Mouse (Mus musculus): ENCODE data around the gene Gdpd5. TPM values are rescaled to one million over a fixed set of nuclear protein-coding genes. Genes with fewer than 3 reads are reported as not detected.

Gdpd5 gene
- polyA plus RNA-seq, 1 experiment from 2014 or later: 46.2 TPM

DNA sequence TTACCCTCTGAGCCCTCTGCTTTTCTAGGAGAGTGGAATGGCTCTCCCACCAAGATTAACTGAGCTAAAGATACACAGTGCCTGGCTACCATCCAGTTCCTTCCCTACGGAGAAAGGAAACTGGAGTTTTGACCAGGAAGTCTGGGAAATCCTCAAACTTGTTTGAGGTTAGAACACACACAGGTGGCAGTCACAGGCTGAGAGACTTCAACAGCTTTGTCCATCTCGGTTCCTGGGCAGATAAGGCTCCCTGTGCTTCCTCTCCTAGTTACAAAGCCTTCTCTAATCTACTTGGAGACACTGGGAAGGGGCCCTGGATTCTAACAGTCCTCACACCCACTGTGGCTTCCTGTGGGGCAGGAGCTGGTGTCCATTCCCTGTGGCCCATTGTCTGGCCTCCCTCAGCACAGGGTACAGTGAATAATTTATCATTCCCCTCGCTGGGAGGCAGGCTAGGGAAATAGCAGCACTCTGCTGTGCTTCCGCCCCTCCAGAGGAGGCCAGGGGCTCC is 2.9 kb downstream of the Gdpd5 start:
- no peaks in the 10 kb centered on the region for H3K27me3 ChIP-seq (ENCODE audit: control insufficient read depth, insufficient read depth, low read length)
- H3K9ac ChIP-seq: peak overlapping the region; percentile 86
- H3K4me3 ChIP-seq (replicated peaks; ENCODE audit: low read length): peak overlapping the region; percentile 76
- peaks cover 47% of the 10 kb centered on the region for H3K4me1 ChIP-seq (replicated peaks; ENCODE audit: control insufficient read depth, insufficient read depth, low read length)
- H3K27ac ChIP-seq: peak overlapping the region; percentile 61
- H3K36me3 ChIP-seq (replicated peaks; ENCODE audit: control insufficient read depth, insufficient read depth): peaks cover 18% of the 10 kb centered on the region
- H3K4me2 ChIP-seq (replicated peaks): peak overlapping the region; percentile 94
- DNase-seq (ENCODE audit: low spot score) (no peak), ATAC-seq (ENCODE audit: low FRiP score) (no peak)
- H3K9me3 ChIP-seq (ENCODE audit: control insufficient read depth, low read length): no peaks in the 10 kb centered on the region
- 19% methylated on average over 4 of the region's 4 CpGs for WGBS

DNA sequence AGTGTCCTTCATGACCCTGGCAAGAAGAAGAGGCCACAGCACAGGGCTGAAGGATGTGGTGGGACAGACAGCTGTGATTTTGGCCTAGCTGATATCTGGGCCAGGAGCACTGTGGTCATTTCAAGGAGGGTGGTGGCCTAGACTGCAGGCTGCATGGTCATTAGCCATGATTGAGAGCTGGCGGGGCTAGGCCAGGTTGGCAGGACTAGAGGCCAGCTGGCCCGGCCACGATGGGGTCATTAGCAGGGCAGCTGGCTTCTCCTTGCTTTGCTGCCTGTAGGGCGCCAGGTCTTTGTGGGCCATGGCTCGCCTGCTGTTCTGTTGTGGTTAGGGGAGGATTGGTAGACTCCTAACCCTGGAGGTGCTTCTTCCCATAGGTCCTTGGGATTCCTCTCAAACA is 4.8 kb downstream of the Gdpd5 start:
- peaks cover 36% of the 10 kb centered on the region for H3K4me1 ChIP-seq (replicated peaks; ENCODE audit: control insufficient read depth, insufficient read depth, low read length)
- peak overlapping the region; percentile 94; the same call in 1 of the 2 replicates for H3K4me2 ChIP-seq (replicated peaks)
- H3K27me3 ChIP-seq (ENCODE audit: control insufficient read depth, insufficient read depth, low read length): no peaks in the 10 kb centered on the region
- no peak for ATAC-seq (ENCODE audit: low FRiP score)
- no peak overlapping the region for H3K4me3 ChIP-seq (replicated peaks; ENCODE audit: low read length)
- 44% methylated on average over 5 of the region's 5 CpGs for WGBS
- H3K9me3 ChIP-seq (ENCODE audit: control insufficient read depth, low read length): no peaks in the 10 kb centered on the region
- H3K27ac ChIP-seq: no peak overlapping the region
- no peak for DNase-seq (ENCODE audit: low spot score)
- H3K9ac ChIP-seq: 0 out of 2 replicates have a peak overlapping the region, but pooled peaks have one; percentile 86
- peaks cover 26% of the 10 kb centered on the region for H3K36me3 ChIP-seq (replicated peaks; ENCODE audit: control insufficient read depth, insufficient read depth)

DNA sequence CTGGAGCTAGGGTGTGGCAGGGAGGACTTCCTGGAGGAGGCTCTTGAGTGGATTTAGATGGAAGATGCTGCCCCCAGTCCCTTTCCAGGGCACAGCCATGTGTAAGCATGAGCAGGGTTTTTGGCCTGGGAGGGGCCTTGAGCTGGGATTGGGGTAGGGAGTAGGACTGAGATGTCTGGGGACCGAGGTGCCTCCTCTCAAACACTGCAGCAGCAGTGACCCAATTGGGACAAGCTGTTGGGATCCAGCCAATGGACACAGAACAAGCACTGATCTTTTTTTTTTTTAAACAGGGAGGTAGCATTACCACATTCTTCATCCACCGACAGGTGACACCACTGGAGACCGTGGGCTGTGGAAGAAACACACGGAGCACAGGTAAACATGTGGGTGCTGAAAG is 5.6 kb downstream of the Gdpd5 start:
- Histone ChIP-seq H3K4me3 (replicated peaks; ENCODE audit: low read length) (no peak overlapping the region), H3K9me3 (ENCODE audit: control insufficient read depth, low read length) (no peaks in the 10 kb centered on the region), H3K27me3 (ENCODE audit: control insufficient read depth, insufficient read depth, low read length) (no peaks in the 10 kb centered on the region), H3K9ac (no peak overlapping the region), H3K4me2 (replicated peaks) (no peak overlapping the region), H3K27ac (no peak overlapping the region), H3K4me1 (replicated peaks; ENCODE audit: control insufficient read depth, insufficient read depth, low read length) (peaks cover 36% of the 10 kb centered on the region), H3K36me3 (replicated peaks; ENCODE audit: control insufficient read depth, insufficient read depth) (peaks cover 34% of the 10 kb centered on the region)
- WGBS: 88% methylated on average over 4 of the region's 4 CpGs
- ATAC-seq (ENCODE audit: low FRiP score) (no peak), DNase-seq (ENCODE audit: low spot score) (no peak)

DNA sequence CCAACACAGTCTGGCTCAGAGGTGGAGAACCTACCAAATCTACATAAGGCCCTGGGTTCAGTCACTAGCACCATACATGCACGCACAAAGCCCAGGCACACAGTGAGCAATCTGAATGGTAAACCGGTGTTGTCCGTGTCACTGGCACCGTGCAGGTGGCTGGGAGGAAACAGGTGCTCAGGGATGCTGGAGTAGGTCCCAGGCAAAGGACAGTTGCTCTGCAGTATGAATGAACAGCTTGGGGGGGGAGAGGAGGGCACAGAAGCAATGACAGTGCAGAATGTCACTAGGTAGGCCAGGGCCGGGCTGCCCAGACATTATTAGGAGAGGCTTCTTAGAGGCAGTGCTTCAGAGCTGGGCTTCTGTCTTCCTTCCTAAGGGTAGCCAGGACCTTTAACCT is 6.1 kb downstream of the Gdpd5 start:
- no peak overlapping the region for H3K4me2 ChIP-seq (replicated peaks)
- no peak overlapping the region for H3K9ac ChIP-seq
- H3K27ac ChIP-seq: no peak overlapping the region
- H3K27me3 ChIP-seq (ENCODE audit: control insufficient read depth, insufficient read depth, low read length): no peaks in the 10 kb centered on the region
- ATAC-seq (ENCODE audit: low FRiP score): no peak
- H3K4me3 ChIP-seq (replicated peaks; ENCODE audit: low read length): no peak overlapping the region
- DNase-seq (ENCODE audit: low spot score): no peak
- peaks cover 36% of the 10 kb centered on the region for H3K4me1 ChIP-seq (replicated peaks; ENCODE audit: control insufficient read depth, insufficient read depth, low read length)
- WGBS: 81% methylated on average over 5 of the region's 5 CpGs
- H3K36me3 ChIP-seq (replicated peaks; ENCODE audit: control insufficient read depth, insufficient read depth): peaks cover 39% of the 10 kb centered on the region
- no peaks in the 10 kb centered on the region for H3K9me3 ChIP-seq (ENCODE audit: control insufficient read depth, low read length)

DNA sequence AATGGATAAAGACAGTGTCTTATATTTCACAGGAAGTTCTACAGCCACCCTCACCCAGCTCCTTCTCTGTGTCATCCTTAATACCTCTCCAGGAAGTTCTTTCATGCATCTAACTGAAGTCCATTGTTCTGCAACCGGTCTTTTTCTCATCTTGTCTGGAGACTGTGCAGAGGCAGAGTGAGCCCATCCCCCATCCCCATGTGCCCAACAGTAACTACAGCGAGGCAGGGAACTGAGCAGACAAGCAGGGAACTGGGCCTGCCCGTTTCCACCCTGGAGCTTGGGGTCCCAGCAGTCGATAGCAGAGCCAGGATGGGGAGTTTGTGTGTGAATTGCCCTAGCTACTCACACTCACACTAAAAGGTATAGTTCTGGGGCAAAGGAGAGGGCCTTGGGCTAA is 9.3 kb downstream of the Gdpd5 start:
- Histone ChIP-seq H3K9ac (no peak overlapping the region), H3K9me3 (ENCODE audit: control insufficient read depth, low read length) (no peaks in the 10 kb centered on the region), H3K4me1 (replicated peaks; ENCODE audit: control insufficient read depth, insufficient read depth, low read length) (peaks cover 8% of the 10 kb centered on the region; the same call in 1 of the 2 replicates), H3K27me3 (ENCODE audit: control insufficient read depth, insufficient read depth, low read length) (no peaks in the 10 kb centered on the region), H3K4me2 (replicated peaks) (no peak overlapping the region), H3K27ac (no peak overlapping the region), H3K4me3 (replicated peaks; ENCODE audit: low read length) (no peak overlapping the region), H3K36me3 (replicated peaks; ENCODE audit: control insufficient read depth, insufficient read depth) (peaks cover 53% of the 10 kb centered on the region)
- ATAC-seq (ENCODE audit: low FRiP score): no peak
- no peak for DNase-seq (ENCODE audit: low spot score)
- WGBS: 25% methylated on average over 4 of the region's 4 CpGs

GRCm38 (mm10) chr7:99392696-99393095 is 11.5 kb downstream of the Gdpd5 start:
- H3K4me1 ChIP-seq (replicated peaks; ENCODE audit: control insufficient read depth, insufficient read depth, low read length): no peaks in the 10 kb centered on the region
- 68% methylated on average over 2 of the region's 2 CpGs for WGBS
- no peak for DNase-seq (ENCODE audit: low spot score)
- peaks cover 46% of the 10 kb centered on the region for H3K36me3 ChIP-seq (replicated peaks; ENCODE audit: control insufficient read depth, insufficient read depth)
- H3K4me3 ChIP-seq (replicated peaks; ENCODE audit: low read length): no peak overlapping the region
- H3K9ac ChIP-seq: no peak overlapping the region
- no peaks in the 10 kb centered on the region for H3K9me3 ChIP-seq (ENCODE audit: control insufficient read depth, low read length)
- no peaks in the 10 kb centered on the region for H3K27me3 ChIP-seq (ENCODE audit: control insufficient read depth, insufficient read depth, low read length)
- H3K27ac ChIP-seq: no peak overlapping the region
- H3K4me2 ChIP-seq (replicated peaks): no peak overlapping the region
- ATAC-seq (ENCODE audit: low FRiP score): no peak

- no peak overlapping the region for H3K4me2 ChIP-seq (replicated peaks)
- 85% methylated on average over 13 of the region's 13 CpGs for WGBS
- H3K27ac ChIP-seq: no peak overlapping the region
- H3K4me1 ChIP-seq (replicated peaks; ENCODE audit: control insufficient read depth, insufficient read depth, low read length): no peaks in the 10 kb centered on the region
- DNase-seq (ENCODE audit: low spot score) (no peak), ATAC-seq (ENCODE audit: low FRiP score) (no peak)
- peaks cover 35% of the 10 kb centered on the region for H3K36me3 ChIP-seq (replicated peaks; ENCODE audit: control insufficient read depth, insufficient read depth)
- no peaks in the 10 kb centered on the region for H3K9me3 ChIP-seq (ENCODE audit: control insufficient read depth, low read length)
- H3K4me3 ChIP-seq (replicated peaks; ENCODE audit: low read length): no peak overlapping the region
- no peak overlapping the region for H3K9ac ChIP-seq
- no peaks in the 10 kb centered on the region for H3K27me3 ChIP-seq (ENCODE audit: control insufficient read depth, insufficient read depth, low read length)
These were observed 12.6 kb downstream of the Gdpd5 start for GRCm38 (mm10) chr7:99393711-99394325.

DNA sequence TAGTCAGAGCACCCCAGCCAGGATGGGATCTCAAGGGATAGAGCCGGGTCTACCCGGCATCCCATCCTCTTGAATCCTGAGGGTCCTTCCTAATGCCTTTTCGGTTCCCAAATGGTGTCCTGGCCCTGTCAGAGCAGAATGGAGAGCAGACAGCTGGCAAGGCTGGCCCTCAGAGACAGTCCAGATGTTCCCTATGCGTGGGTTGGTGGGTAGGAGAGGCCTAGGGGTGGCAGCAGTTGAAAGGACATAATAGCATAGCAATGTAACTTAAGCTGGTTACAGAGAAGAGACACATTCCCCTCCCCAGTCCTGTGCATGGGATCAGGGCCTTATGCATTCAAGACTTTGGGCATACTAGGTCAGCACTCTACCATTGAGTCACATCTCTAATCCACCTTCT is 14.2 kb downstream of the Gdpd5 start:
- Histone ChIP-seq H3K4me1 (replicated peaks; ENCODE audit: control insufficient read depth, insufficient read depth, low read length) (no peaks in the 10 kb centered on the region), H3K4me2 (replicated peaks) (no peak overlapping the region), H3K27me3 (ENCODE audit: control insufficient read depth, insufficient read depth, low read length) (no peaks in the 10 kb centered on the region), H3K27ac (no peak overlapping the region), H3K4me3 (replicated peaks; ENCODE audit: low read length) (no peak overlapping the region), H3K9ac (no peak overlapping the region), H3K9me3 (ENCODE audit: control insufficient read depth, low read length) (no peaks in the 10 kb centered on the region), H3K36me3 (replicated peaks; ENCODE audit: control insufficient read depth, insufficient read depth) (peaks cover 42% of the 10 kb centered on the region)
- 68% methylated on average over 4 of the region's 4 CpGs for WGBS
- DNase-seq (ENCODE audit: low spot score): no peak
- no peak for ATAC-seq (ENCODE audit: low FRiP score)

GRCm38 (mm10) chr7:99395908-99396616 is 14.8 kb downstream of the Gdpd5 start:
- WGBS: 52% methylated on average over 11 of the region's 11 CpGs
- ATAC-seq (ENCODE audit: low FRiP score): no peak
- no peak overlapping the region for H3K9ac ChIP-seq

More at GRCm38 (mm10) chr7:99395908-99396616, 14.8 kb downstream of the Gdpd5 start:
- H3K9me3 ChIP-seq (ENCODE audit: control insufficient read depth, low read length): no peaks in the 10 kb centered on the region
- H3K4me2 ChIP-seq (replicated peaks): no peak overlapping the region
- no peak for DNase-seq (ENCODE audit: low spot score)
- H3K4me3 ChIP-seq (replicated peaks; ENCODE audit: low read length): no peak overlapping the region
- peaks cover 36% of the 10 kb centered on the region for H3K36me3 ChIP-seq (replicated peaks; ENCODE audit: control insufficient read depth, insufficient read depth)
- no peaks in the 10 kb centered on the region for H3K4me1 ChIP-seq (replicated peaks; ENCODE audit: control insufficient read depth, insufficient read depth, low read length)
- no peaks in the 10 kb centered on the region for H3K27me3 ChIP-seq (ENCODE audit: control insufficient read depth, insufficient read depth, low read length)
- no peak overlapping the region for H3K27ac ChIP-seq

Data from hindbrain, embryonic 14.5 days (tissue).